24 mouse cellular contexts compared by ENCODE assay signal in genomic region chr5:63986337-63986736, GRCm38 (mm10). TPM values are rescaled to one million over a fixed set of nuclear protein-coding genes. Genes with fewer than 3 reads are reported as not detected.
DNase-seq lines count a peak whose midpoint lies in the region; ATAC-seq lines count a peak whose summit lies in the region.
"Had no signal": no experiment of that assay in that cellular context is flagged by ENCODE, and none has a peak within 500 bp of the region (broad histone marks: within the 10 kb centered on the region; RNA-seq: fewer than 3 reads in every experiment).

No protein-coding gene starts in this region.

- no peak overlapping the region for H3K27ac ChIP-seq in forebrain, embryonic 14.5 days (ENCODE audit: low read depth, low read length)
- H3K27ac ChIP-seq in forebrain, embryonic 13.5 days = no peak overlapping the region
- H3K27ac ChIP-seq: embryonic facial prominence, embryonic 13.5 days; embryonic facial prominence, embryonic 15.5 days; forebrain, embryonic 10.5 days; forebrain, embryonic 12.5 days had no signal

- no peaks in the 10 kb centered on the region for H3K36me3 ChIP-seq in forebrain, embryonic 14.5 days (ENCODE audit: control insufficient read depth, insufficient read depth, low read length)
- H3K36me3 ChIP-seq in forebrain, embryonic 13.5 days (ENCODE audit: poor library complexity, severe bottlenecking) = no peaks in the 10 kb centered on the region
- H3K36me3 ChIP-seq: embryonic facial prominence, embryonic 13.5 days; embryonic facial prominence, embryonic 15.5 days; forebrain, embryonic 10.5 days; forebrain, embryonic 12.5 days; G1E had no signal

- no peak overlapping the region for H3K4me3 ChIP-seq in forebrain, embryonic 14.5 days (ENCODE audit: low read depth, low read length)
- H3K4me3 ChIP-seq in forebrain, embryonic 13.5 days = no peak overlapping the region
- H3K4me3 ChIP-seq: embryonic facial prominence, embryonic 13.5 days; embryonic facial prominence, embryonic 15.5 days; erythroblast, embryonic 14.5 days; forebrain, embryonic 10.5 days; forebrain, embryonic 12.5 days had no signal

- no peak overlapping the region for H3K4me2 ChIP-seq in forebrain, embryonic 14.5 days (ENCODE audit: low read length)
- H3K4me2 ChIP-seq in forebrain, embryonic 13.5 days = no peak overlapping the region
- H3K4me2 ChIP-seq: embryonic facial prominence, embryonic 13.5 days; embryonic facial prominence, embryonic 15.5 days; forebrain, embryonic 12.5 days had no signal

- ATAC-seq in cerebellum, adult (ENCODE audit: insufficient number of reproducible peaks, low FRiP score, low TSS enrichment) = no peak
- no peak for ATAC-seq in forebrain, embryonic 14.5 days
- no peak for ATAC-seq in forebrain, embryonic 13.5 days
- ATAC-seq: activated CD4-positive, CD25-positive, alpha-beta regulatory T cell, adult 4 months; CD4-positive, CD25-positive, alpha-beta regulatory T cell, adult 4 months; forebrain, embryonic 16.5 days; Patski had no signal

- peak; percentile 42 for DNase-seq in cerebellum, adult 11-12 months
- DNase-seq in cerebellum, adult 9-10 months = peak; percentile 50
- DNase-seq in cerebellum, postnatal 4 days (ENCODE audit: low spot score in 2 of 2) = no peak
- peak; percentile 17 for DNase-seq in forebrain, embryonic 14.5 days (ENCODE audit: low spot score)
- DNase-seq in cerebellum, postnatal 10 days = peak; percentile 22 to 51
- DNase-seq in right cerebral cortex, adult 2 months (ENCODE audit: low spot score in 2 of 2) = no peak
- DNase-seq: adrenal gland, adult 8-10 months; adrenal gland, postnatal 14 days; adrenal gland, postnatal 36 days; B cell, adult 2 months; embryo, embryonic 11 days had no signal

- WGBS in forebrain, embryonic 14.5 days = 75% methylated on average over 6 of the region's 6 CpGs
- 79% methylated on average over 6 of the region's 6 CpGs for WGBS in forebrain, embryonic 13.5 days

- H3K9ac ChIP-seq in forebrain, embryonic 14.5 days (ENCODE audit: low read length) = no peak overlapping the region
- no peak overlapping the region for H3K9ac ChIP-seq in forebrain, embryonic 13.5 days
- H3K9ac ChIP-seq: embryonic facial prominence, embryonic 13.5 days; embryonic facial prominence, embryonic 15.5 days; forebrain, embryonic 12.5 days had no signal

- no peaks in the 10 kb centered on the region for H3K27me3 ChIP-seq in forebrain, embryonic 14.5 days (replicated peaks; ENCODE audit: control insufficient read depth, insufficient read depth, low read length)
- no peaks in the 10 kb centered on the region for H3K27me3 ChIP-seq in forebrain, embryonic 13.5 days
- H3K27me3 ChIP-seq: CH12.LX; embryonic facial prominence, embryonic 13.5 days; embryonic facial prominence, embryonic 15.5 days; forebrain, embryonic 12.5 days; Patski had no signal

- no peaks in the 10 kb centered on the region for H3K4me1 ChIP-seq in forebrain, embryonic 14.5 days (ENCODE audit: control insufficient read depth, insufficient read depth, low read length)
- no peaks in the 10 kb centered on the region for H3K4me1 ChIP-seq in forebrain, embryonic 13.5 days
- H3K4me1 ChIP-seq: embryonic facial prominence, embryonic 13.5 days; embryonic facial prominence, embryonic 15.5 days; forebrain, embryonic 10.5 days; forebrain, embryonic 12.5 days had no signal

- no peaks in the 10 kb centered on the region for H3K9me3 ChIP-seq in forebrain, embryonic 14.5 days (replicated peaks; ENCODE audit: control insufficient read depth, low read length)
- no peaks in the 10 kb centered on the region for H3K9me3 ChIP-seq in forebrain, embryonic 13.5 days (replicated peaks)
- H3K9me3 ChIP-seq: embryonic facial prominence, embryonic 13.5 days; embryonic facial prominence, embryonic 15.5 days; forebrain, embryonic 10.5 days; forebrain, embryonic 12.5 days; G1E had no signal

RNA-seq across cellular contexts. Expression of gene Rell1, which starts 17.6 kb away (rescaled TPM):
- 9.3 and 10.2 TPM in 2 replicates for polyA plus RNA-seq in forebrain, embryonic 14.5 days (2014; fragmentation: Nextera tagmentation; extraction: Ambion mirVana)
- polyA plus RNA-seq in forebrain, embryonic 13.5 days (2015; fragmentation: Nextera tagmentation; extraction: Ambion mirVana) = 14.1 and 14.4 TPM in 2 replicates

Comparison
In these comparisons a context has a peak if more than half of its experiments do, and no peak if none do; other contexts are left out.
1. DNase-seq: peak in cerebellum, adult 11-12 months (single experiment), cerebellum, adult 9-10 months (single experiment), forebrain, embryonic 14.5 days (single experiment) and cerebellum, postnatal 10 days (2 of 2); none in cerebellum, postnatal 4 days (0 of 2) and right cerebral cortex, adult 2 months (0 of 2).